Mouse (Mus musculus) forebrain, postnatal 0 days (tissue): ENCODE data around the gene Camk2g. TPM values are rescaled to one million over a fixed set of nuclear protein-coding genes. Genes with fewer than 3 reads are reported as not detected.

Experiments used
- ATAC-seq: fragments of 200-750 bp; cut with Nextera tagmentation; 2 replicates; pipeline ENCODE4 v1.8.0; 2017; ENCODE audit warnings: mild to moderate bottlenecking, moderate library complexity
- DNase-seq: peaks from one replicate; pipeline ENCODE4 v3.0.0-alpha.2; 2015
- H3K27ac ChIP-seq: fragments of 300-500 bp; sonication (generic); 2 replicates; pipeline ENCODE4 v1.5.1; 2014; ENCODE audit warnings: low read depth, mild to moderate bottlenecking, antibody characterized with exemption, low read length, moderate library complexity, mixed read lengths
- H3K27me3 ChIP-seq: fragments of 300-500 bp; sonication (generic); 2 replicates; pipeline ENCODE4 v1.6.1; 2014; ENCODE audit warnings: mild to moderate bottlenecking, low read length, mixed read lengths; ENCODE audit not compliant: insufficient read depth
- H3K36me3 ChIP-seq: fragments of 300-500 bp; sonication (generic); 2 replicates; pipeline ENCODE4 v1.6.1; 2014; ENCODE audit warnings: mild to moderate bottlenecking, moderate library complexity; ENCODE audit not compliant: insufficient read depth
- H3K4me1 ChIP-seq: fragments of 300-500 bp; sonication (generic); 2 replicates; pipeline ENCODE4 v1.6.1; 2014; ENCODE audit warnings: antibody characterized with exemption; ENCODE audit not compliant: insufficient read depth
- H3K4me2 ChIP-seq: fragments of 300-500 bp; sonication (generic); 2 replicates; pipeline ENCODE4 v1.6.1; 2014; ENCODE audit warnings: low read depth, mild to moderate bottlenecking, moderate library complexity
- H3K4me3 ChIP-seq: fragments of 300-500 bp; sonication (generic); 2 replicates; pipeline ENCODE4 v1.5.1; 2014; ENCODE audit warnings: low read depth, low read length, mixed read lengths
- H3K9ac ChIP-seq: fragments of 300-500 bp; sonication (generic); 2 replicates; pipeline ENCODE4 v1.6.1; 2014; ENCODE audit warnings: mild to moderate bottlenecking
- H3K9me3 ChIP-seq: fragments of 300-500 bp; sonication (generic); 2 replicates; pipeline ENCODE4 v1.6.1; 2016; ENCODE audit warnings: low read length
- CTCF ChIP-seq: sonication (generic); IDR thresholded peaks from 2 replicates; pipeline ENCODE4 v1.5.1; 2016; ENCODE audit warnings: antibody characterized with exemption, control low read depth, low read depth
- WGBS: fragments of 180-500 bp; shearing (Covaris S2); extraction: QIAGEN DNeasy Blood & Tissue Kit; methylation state at CpG from one replicate; pipeline ENCODE4 v1.1.7; 2014; 5-methylcytosine and 5-hydroxymethylcytosine counted together
- polyA plus RNA-seq: library from polyadenylated mRNA; unstranded; fragments of >200 nt; fragmentation: Nextera tagmentation; extraction: Ambion mirVana; gene quantifications from 2 replicates; pipeline ENCODE4 v1.2.1, GENCODE M21; 2015
- total RNA-seq: library from RNA; depleted of rRNA; stranded (reverse); fragments of >200 nt; gene quantifications from 2 replicates; pipeline ENCODE4 v1.2.3, GENCODE M21; 2014

Gene Camk2g
- total and polyA plus RNA-seq, 2 experiments from 2014 or later, result 145 to 231 TPM

DNA sequence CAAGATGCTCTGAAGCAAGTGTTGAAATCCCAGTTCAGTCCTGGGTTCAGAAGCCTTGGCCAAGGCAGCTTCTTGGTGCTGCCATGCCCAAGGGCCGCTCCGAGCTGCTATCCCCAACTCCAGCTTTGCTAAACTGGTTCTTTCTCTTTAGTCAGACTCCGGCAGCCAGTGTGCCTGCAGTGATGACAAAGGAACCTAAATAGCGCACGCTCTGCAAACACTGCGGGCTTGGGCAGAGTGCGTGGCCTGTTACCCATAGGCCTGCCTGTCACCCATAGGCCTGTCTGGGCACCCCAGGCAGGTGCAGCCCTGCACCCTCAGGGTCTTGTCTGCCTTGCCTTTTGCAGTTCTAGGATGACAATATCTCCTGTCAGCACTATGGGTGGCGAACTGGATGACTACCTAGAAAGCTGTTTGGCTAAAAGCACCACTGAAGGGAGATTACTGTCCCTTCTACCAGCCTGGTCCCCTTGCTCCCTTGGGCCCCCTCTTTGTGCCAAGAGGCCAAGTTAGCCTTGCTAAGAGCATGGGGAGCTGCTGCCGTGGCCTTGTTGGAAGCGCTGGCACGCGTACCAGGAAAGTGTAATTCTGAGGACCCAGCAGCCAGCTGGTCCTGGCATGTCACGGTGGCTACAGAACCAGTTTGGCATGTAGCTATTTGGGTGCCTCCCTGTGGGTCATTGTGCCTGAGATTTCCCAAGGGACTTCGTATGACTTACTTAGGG lies 12.4 kb upstream of the Camk2g start:
- H3K36me3 ChIP-seq, result no peaks in the 10 kb centered on the region
- H3K4me2 ChIP-seq, result no peak overlapping the region
- WGBS, result 69% methylated on average over 14 of the region's 14 CpGs
- ATAC-seq (no peak), DNase-seq (no peak)
- H3K9me3 ChIP-seq, result no peaks in the 10 kb centered on the region
- H3K4me3 ChIP-seq, result no peak overlapping the region
- H3K9ac ChIP-seq, result no peak overlapping the region
- no peaks in the 10 kb centered on the region for H3K27me3 ChIP-seq
- no peak for TF ChIP-seq CTCF
- H3K4me1 ChIP-seq, result 0 out of 2 replicates have a peak, but pooled peaks cover 3% of the 10 kb centered on the region
- H3K27ac ChIP-seq, result no peak overlapping the region

GRCm38 (mm10) chr14:20804964-20805672 lies 11.2 kb upstream of the Camk2g start:
- DNase-seq, result peak; percentile 76
- WGBS, result 37% methylated on average over 9 of the region's 9 CpGs
- H3K4me3 ChIP-seq, result no peak overlapping the region
- peak; percentile 68 for ATAC-seq
- no peak overlapping the region for H3K9ac ChIP-seq
- H3K27me3 ChIP-seq, result no peaks in the 10 kb centered on the region
- TF ChIP-seq CTCF, result no peak
- H3K36me3 ChIP-seq, result no peaks in the 10 kb centered on the region
- no peak overlapping the region for H3K4me2 ChIP-seq
- H3K4me1 ChIP-seq, result 0 out of 2 replicates have a peak, but pooled peaks cover 3% of the 10 kb centered on the region
- no peak overlapping the region for H3K27ac ChIP-seq
- no peaks in the 10 kb centered on the region for H3K9me3 ChIP-seq

DNA sequence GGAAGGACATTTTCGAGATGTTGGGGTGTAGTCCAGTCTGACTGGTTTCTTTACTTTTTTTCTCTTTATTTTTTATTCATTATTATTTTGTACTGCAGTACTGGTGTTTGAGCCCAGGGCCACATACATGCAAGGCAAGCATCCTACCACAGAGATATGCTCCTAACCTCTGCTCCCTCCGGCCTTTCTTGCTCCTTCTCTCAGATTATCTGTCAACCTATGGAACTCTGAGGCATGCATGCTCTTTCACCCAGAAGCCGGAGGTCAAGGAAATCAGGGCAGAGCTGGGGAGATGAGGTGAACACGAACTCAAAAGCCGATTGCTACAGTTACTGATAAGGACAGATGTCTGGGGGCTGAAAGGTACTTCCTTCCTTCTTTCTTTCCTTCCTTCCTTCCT lies 10.6 kb upstream of the Camk2g start:
- no peak for ATAC-seq
- no peak for DNase-seq
- TF ChIP-seq CTCF, result no peak
- Histone ChIP-seq H3K9me3 (no peaks in the 10 kb centered on the region), H3K36me3 (no peaks in the 10 kb centered on the region), H3K4me1 (0 out of 2 replicates have a peak, but pooled peaks cover 3% of the 10 kb centered on the region), H3K9ac (no peak overlapping the region), H3K4me3 (no peak overlapping the region), H3K4me2 (no peak overlapping the region), H3K27ac (no peak overlapping the region), H3K27me3 (no peaks in the 10 kb centered on the region)
- WGBS, result 87% methylated on average over 5 of the region's 5 CpGs

GRCm38 (mm10) chr14:20803606-20803938 lies 9.7 kb upstream of the Camk2g start:
- H3K36me3 ChIP-seq, result no peaks in the 10 kb centered on the region
- no peak overlapping the region for H3K9ac ChIP-seq
- peak; percentile 70 for ATAC-seq
- H3K4me1 ChIP-seq, result 0 out of 2 replicates have a peak, but pooled peaks cover 3% of the 10 kb centered on the region
- no peaks in the 10 kb centered on the region for H3K27me3 ChIP-seq
- WGBS, result 7% methylated on average over 7 of the region's 7 CpGs
- H3K4me2 ChIP-seq, result no peak overlapping the region
- no peaks in the 10 kb centered on the region for H3K9me3 ChIP-seq
- H3K27ac ChIP-seq, result no peak overlapping the region
- peak; percentile 80 for DNase-seq
- H3K4me3 ChIP-seq, result no peak overlapping the region
- TF ChIP-seq CTCF, result peak; percentile 91

DNA sequence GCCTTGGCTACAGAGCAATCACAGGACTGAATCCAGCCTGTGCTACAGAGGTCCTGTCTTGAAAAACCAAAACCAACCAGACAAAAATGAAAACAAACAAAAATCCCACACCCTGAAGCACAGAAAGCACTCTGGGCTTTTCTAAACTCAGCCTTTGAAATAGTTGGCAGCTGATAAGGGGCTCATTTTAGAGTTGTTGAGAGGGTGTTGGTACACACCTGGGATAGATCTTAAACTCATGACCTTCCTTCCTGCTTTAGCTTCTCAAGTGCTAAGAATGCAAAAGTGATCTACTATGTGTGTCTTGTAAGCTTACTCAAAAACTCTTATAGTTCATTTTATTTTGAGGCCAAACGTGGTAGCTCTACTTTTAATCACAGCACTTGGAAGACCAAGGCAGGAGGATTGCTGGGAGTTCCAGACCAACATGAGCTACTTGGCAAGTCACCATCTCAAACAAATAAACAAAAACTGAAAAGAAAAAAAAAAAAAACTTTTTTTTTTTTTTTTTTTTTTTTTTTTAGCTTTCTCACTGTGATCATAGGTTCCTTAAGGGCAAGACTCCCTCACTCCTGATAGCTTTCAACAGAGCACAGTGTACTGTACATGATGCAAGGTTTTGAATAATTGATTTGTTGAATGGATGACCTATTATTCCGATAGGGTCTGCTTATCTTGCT lies 9.2 kb upstream of the Camk2g start:
- DNase-seq, result no peak
- 0 out of 2 replicates have a peak, but pooled peaks cover 3% of the 10 kb centered on the region for H3K4me1 ChIP-seq
- H3K4me2 ChIP-seq, result no peak overlapping the region
- no peaks in the 10 kb centered on the region for H3K27me3 ChIP-seq
- H3K27ac ChIP-seq, result no peak overlapping the region
- no peak overlapping the region for H3K9ac ChIP-seq
- H3K4me3 ChIP-seq, result no peak overlapping the region
- no peaks in the 10 kb centered on the region for H3K9me3 ChIP-seq
- TF ChIP-seq CTCF, result no peak
- WGBS, result 41% methylated on average over 2 of the region's 2 CpGs
- peak; percentile 50 for ATAC-seq
- H3K36me3 ChIP-seq, result no peaks in the 10 kb centered on the region

GRCm38 (mm10) chr14:20798761-20799160 lies 4.9 kb upstream of the Camk2g start:
- H3K4me2 ChIP-seq, result no peak overlapping the region
- no peak overlapping the region for H3K9ac ChIP-seq
- DNase-seq, result peak; percentile 68
- 8% methylated on average over 7 of the region's 7 CpGs for WGBS
- TF ChIP-seq CTCF, result peak; percentile 79
- no peaks in the 10 kb centered on the region for H3K36me3 ChIP-seq
- no peak for ATAC-seq
- peaks cover 10% of the 10 kb centered on the region; the same call in 1 of the 2 replicates for H3K4me1 ChIP-seq
- no peaks in the 10 kb centered on the region for H3K27me3 ChIP-seq
- H3K4me3 ChIP-seq, result no peak overlapping the region
- no peaks in the 10 kb centered on the region for H3K9me3 ChIP-seq
- no peak overlapping the region for H3K27ac ChIP-seq

DNA sequence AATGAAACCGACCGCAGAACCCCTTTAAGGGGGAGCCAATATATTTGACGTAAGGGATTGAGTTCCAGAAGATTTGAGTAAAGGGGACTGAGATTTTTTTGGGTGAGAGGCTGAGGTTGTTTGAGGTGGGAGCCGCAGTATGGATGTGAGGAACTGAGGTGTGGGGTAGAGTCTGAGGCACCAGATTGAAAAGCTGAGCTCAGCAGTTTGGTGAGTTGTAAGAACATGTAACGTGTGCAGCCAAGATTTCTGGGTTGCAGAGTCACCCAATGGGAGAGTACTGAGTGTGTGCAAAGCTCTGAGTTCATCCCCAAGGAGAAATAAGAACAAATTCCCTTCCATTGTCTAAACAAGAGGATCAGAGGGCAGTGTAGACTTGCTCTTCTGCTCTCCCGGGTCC lies 4.4 kb upstream of the Camk2g start:
- H3K36me3 ChIP-seq, result no peaks in the 10 kb centered on the region
- no peak overlapping the region for H3K4me3 ChIP-seq
- no peak overlapping the region for H3K4me2 ChIP-seq
- no peak for ATAC-seq
- no peak overlapping the region for H3K9ac ChIP-seq
- H3K4me1 ChIP-seq, result peaks cover 10% of the 10 kb centered on the region; the same call in 1 of the 2 replicates
- no peak for TF ChIP-seq CTCF
- H3K9me3 ChIP-seq, result no peaks in the 10 kb centered on the region
- 84% methylated on average over 6 of the region's 6 CpGs for WGBS
- no peak for DNase-seq
- no peaks in the 10 kb centered on the region for H3K27me3 ChIP-seq
- no peak overlapping the region for H3K27ac ChIP-seq
